Mouse (Mus musculus) megakaryocyte, embryonic 14.5 days (primary cell): ENCODE measurements around the gene Nagpa.
"Not testable (repeated sequence)": the region's sequence is repeated elsewhere in the genome, so short reads cannot be mapped to it uniquely, and the experiment has no call there.

Experiments
- FLI1 ChIP-seq: IDR thresholded peaks from 2 replicates; pipeline ENCODE4 v1.6.1; 2012; ENCODE audit warnings: low read length, inconsistent platforms, mixed read lengths
- GATA1 ChIP-seq: IDR thresholded peaks from 3 replicates; pipeline ENCODE4 v1.6.1; 2012; ENCODE audit warnings: mixed read lengths, low read length, inconsistent platforms, borderline replicate concordance

DNA sequence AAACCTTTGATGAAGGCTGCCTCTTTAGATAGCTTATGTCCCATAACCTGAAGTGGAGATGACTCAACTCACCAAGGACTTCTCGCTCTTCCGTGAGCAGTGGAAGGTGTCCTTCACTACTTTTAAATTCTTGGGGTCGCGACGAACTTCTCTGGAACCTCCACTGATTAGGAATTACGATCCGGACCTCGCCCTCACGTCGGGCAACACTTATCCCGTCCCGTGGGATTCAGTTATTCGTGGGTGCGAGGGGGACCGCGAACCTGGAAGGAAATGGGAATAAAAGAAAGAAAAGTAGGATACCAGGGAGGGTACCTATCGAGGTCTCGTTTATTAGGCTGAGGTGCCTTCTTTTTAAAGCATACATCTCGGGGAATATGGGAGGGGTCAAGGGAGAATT lies 23.7 kb upstream of the Nagpa start:
- not testable (repeated sequence) for TF ChIP-seq GATA1, FLI1
